Mouse (Mus musculus) testis, postnatal 10 days (tissue): ENCODE results near the gene Rora.

Experiments
- DNase-seq: peaks from one replicate; pipeline ENCODE4 v3.0.0; 2021; ENCODE audit warnings: low spot score

The Rora gene

GRCm38 (mm10) chr9:68956938-68957573 lies 303.5 kb downstream of the Rora start:
- peak; percentile 79 for DNase-seq

- no peak for DNase-seq
These were observed 304.2 kb downstream of the Rora start for GRCm38 (mm10) chr9:68957793-68958192.

- DNase-seq, result no peak
These were observed 305.3 kb downstream of the Rora start for GRCm38 (mm10) chr9:68958919-68959318.

- DNase-seq, result no peak
These were observed 310.3 kb downstream of the Rora start for GRCm38 (mm10) chr9:68963898-68964297.

GRCm38 (mm10) chr9:68966540-68966939 lies 313.0 kb downstream of the Rora start:
- no peak for DNase-seq

GRCm38 (mm10) chr9:68970074-68970473 lies 316.5 kb downstream of the Rora start:
- DNase-seq, result no peak

GRCm38 (mm10) chr9:68972277-68972676 lies 318.7 kb downstream of the Rora start:
- DNase-seq, result no peak

- DNase-seq, result no peak
These were observed 320.9 kb downstream of the Rora start for GRCm38 (mm10) chr9:68974517-68974916.

GRCm38 (mm10) chr9:68976136-68976535 lies 322.6 kb downstream of the Rora start:
- no peak for DNase-seq

- no peak for DNase-seq
These were observed 323.3 kb downstream of the Rora start for GRCm38 (mm10) chr9:68976851-68977250.

- no peak for DNase-seq
These were observed 325.1 kb downstream of the Rora start for GRCm38 (mm10) chr9:68978656-68979055.

GRCm38 (mm10) chr9:68980041-68980440 lies 326.5 kb downstream of the Rora start:
- no peak for DNase-seq

- DNase-seq, result no peak
These were observed 331.5 kb downstream of the Rora start for GRCm38 (mm10) chr9:68985046-68985445.

- no peak for DNase-seq
These were observed 332.2 kb downstream of the Rora start for GRCm38 (mm10) chr9:68985796-68986195.

GRCm38 (mm10) chr9:68987290-68988042 lies 333.9 kb downstream of the Rora start:
- DNase-seq, result no peak

- DNase-seq, result no peak
These were observed 334.8 kb downstream of the Rora start for GRCm38 (mm10) chr9:68988162-68988911.

GRCm38 (mm10) chr9:68989885-68990449 lies 336.4 kb downstream of the Rora start:
- DNase-seq, result no peak

- no peak for DNase-seq
These were observed 340.3 kb downstream of the Rora start for GRCm38 (mm10) chr9:68993881-68994280.

- DNase-seq, result no peak
These were observed 345.4 kb downstream of the Rora start for GRCm38 (mm10) chr9:68998961-68999360.

- DNase-seq, result no peak
These were observed 350.9 kb downstream of the Rora start for GRCm38 (mm10) chr9:69004514-69004913.

GRCm38 (mm10) chr9:69006666-69007065 lies 353.1 kb downstream of the Rora start:
- DNase-seq, result no peak

- no peak for DNase-seq
These were observed 355.1 kb downstream of the Rora start for GRCm38 (mm10) chr9:69008706-69009105.

GRCm38 (mm10) chr9:69010886-69011285 lies 357.3 kb downstream of the Rora start:
- no peak for DNase-seq
